Mouse (Mus musculus) 416B (cell line): ENCODE results near the gene Grm8.

Experiments
- DNase-seq: peaks from one replicate; pipeline ENCODE4 v3.0.0; 2011; ENCODE audit warnings: low read depth

The Grm8 gene

DNA sequence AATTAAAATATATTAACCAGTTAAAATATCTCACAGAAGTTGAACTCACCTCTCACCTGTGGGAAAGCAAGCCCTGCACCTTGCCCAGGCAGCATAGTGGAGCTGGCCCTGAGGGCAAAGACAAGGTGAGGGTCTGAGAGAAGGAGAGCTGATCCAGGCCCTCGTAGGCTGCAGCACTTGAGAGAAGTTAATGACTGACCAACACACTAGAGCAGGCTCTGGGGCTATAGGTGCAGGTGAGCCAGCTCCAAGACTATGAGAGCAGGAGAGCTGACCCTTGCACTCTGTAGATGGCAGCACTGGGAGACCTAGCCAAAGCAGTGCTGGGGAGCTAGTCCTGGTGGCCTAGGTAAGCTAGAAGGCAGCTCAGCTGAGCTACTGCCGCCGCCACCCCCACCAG is 499.1 kb downstream of the Grm8 start:
- no peak for DNase-seq

- no peak for DNase-seq
These were observed 517.5 kb downstream of the Grm8 start for GRCm38 (mm10) chr6:27617472-27617871.

GRCm38 (mm10) chr6:27580485-27580884 is 554.5 kb downstream of the Grm8 start:
- no peak for DNase-seq

GRCm38 (mm10) chr6:27545516-27545915 is 589.5 kb downstream of the Grm8 start:
- DNase-seq: no peak

GRCm38 (mm10) chr6:27517620-27518019 is 617.4 kb downstream of the Grm8 start:
- DNase-seq: no peak

GRCm38 (mm10) chr6:27460998-27461397 is 674.0 kb downstream of the Grm8 start:
- DNase-seq: no peak

DNA sequence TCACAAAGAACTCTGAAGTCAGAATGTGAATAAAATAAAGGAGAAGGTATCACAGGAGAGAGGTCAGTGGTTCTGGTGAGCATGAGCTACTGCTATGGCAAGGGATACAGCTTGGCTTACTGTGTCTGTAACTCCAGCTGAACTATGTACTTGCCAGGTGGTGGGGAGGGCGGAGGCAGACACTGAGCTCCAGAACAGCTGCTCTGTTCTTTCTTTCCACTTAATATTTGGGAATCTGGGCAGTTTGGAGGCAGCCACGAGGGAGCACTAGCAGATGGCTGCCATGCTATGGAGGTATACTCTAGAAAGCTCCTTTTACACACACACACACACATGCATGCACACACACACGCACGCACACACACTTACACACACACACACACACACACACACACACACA is 726.5 kb downstream of the Grm8 start:
- DNase-seq: no peak

DNA sequence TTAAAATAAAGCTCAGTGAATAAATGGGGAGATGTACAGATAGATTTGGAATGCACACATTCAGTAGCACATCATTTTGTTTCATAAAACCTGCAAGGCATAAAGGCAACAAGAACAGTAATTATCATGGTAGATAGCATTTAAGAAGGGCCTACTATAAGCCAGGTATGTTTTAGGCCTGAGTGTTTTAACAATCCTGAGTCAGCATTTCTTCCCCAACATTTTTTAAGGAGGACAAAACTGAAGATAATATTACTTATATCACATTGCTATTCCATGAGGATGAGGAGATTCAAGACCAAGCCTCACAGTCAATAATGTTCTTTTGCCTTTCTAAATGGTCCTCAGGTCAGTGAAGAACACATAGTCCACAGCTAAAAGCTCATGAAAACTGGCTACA is 762.6 kb downstream of the Grm8 start:
- no peak for DNase-seq

DNA sequence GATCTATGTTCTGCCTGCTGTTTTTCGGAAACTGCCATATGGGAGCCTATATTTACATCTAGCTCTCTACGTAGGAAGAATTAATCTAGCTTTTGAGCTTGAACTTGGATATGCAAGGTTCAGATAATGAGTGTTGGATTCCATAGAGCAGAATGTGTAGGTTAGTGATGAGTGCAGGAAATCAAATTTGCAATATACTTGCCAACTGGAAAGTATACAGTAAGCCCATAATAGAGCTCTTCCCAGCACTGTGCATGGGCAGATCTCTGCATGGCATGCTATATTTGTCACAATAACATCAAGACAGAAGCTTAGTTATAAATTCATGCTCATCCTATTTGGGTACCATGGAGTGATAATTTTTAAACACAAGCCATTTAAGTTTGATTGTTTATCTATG is 763.9 kb downstream of the Grm8 start:
- DNase-seq: no peak

DNA sequence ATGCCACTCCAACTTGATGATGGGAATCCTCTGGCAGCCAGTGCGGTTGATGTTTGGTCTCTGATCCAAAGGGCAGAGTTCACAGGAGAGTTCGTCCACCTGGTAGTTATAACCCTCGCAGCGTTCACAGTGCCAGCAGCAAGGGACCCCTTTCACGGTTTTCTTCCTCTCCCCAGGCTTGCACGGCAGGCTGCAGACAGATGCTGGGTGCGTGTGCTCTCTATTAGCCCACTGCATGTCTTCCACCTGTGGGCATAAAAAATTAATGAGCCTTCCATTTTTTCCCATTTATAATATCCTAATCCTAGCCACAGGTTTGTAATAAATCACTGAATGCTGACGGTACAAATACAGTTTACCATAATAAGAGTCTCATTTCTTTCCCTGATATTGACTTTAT is 771.2 kb downstream of the Grm8 start:
- no peak for DNase-seq

DNA sequence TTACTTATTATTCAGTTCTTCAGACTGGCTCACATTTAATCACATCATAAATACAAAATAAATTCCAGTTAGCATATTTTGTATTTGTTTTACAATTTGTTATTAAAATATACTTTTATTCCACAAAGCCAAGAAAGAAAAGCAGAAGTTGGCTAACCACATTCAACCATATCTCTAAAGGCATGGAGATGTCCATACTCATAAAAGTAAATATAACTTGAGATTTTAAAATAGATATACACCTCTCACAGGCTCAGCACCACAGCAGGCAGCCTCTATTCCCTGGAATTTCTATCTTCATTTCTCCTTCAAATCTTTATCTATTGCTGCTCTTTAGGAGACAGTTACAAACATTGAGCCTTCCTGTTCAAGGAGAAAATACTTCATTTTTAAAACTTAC is 774.5 kb downstream of the Grm8 start:
- no peak for DNase-seq

DNA sequence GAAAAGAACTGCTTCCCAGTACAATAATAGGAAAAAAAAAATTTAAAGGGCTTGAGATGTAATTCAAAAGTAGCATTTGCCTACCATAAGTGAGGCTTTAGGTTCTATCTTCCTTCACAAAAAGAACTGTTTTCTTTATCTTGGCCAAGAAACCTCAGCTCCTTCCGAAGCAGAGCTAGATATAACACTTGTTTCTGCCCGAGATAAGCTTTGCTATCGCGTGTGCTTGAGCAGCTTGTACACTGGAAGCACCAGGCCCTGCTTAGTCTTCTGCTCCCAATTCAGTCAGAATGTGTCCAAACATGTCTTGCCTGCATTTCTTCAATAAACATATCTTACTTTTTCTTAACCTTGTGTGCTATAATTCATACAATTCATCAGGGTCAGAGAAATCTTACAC is 783.8 kb downstream of the Grm8 start:
- no peak for DNase-seq

DNA sequence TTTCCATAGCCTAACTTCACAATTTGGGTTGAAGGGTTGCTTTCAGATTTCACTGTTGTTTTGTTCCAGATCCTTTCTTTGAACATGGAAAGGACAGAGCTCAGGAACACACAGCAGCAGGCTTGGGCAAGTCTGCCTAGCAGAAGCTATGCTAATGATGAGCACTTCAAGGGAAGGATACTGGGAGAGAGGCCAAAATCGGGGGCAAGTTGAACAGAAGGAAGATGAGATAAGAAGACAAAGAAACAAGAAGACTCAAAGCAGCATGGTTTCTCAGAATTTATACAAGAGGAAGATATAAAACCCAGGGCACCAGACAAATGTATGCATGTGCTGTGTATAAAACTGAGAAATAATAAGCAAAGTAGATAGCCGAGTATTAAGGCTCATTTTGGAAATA is 786.7 kb downstream of the Grm8 start:
- no peak for DNase-seq

DNA sequence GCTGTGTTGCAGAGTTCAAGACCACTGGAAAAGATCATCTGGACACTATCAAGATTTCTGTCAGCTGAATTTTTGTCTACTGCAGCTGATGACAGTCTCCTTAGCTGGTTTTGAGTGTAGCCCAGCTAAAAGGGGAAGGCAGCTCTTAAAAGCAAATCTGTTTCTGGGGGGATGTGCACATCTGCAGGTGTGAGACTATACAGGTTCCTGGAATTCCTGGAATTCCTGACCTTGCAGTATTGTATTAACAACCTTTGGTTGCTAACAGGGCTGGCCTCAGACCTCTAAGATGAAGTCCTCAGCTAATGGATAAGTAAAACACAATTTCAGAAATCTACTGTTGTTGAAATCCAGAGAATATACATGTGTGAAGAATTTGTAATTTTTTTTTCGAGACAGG is 788.7 kb downstream of the Grm8 start:
- no peak for DNase-seq

- DNase-seq: no peak
These were observed 794.8 kb downstream of the Grm8 start for GRCm38 (mm10) chr6:27340131-27340530.

DNA sequence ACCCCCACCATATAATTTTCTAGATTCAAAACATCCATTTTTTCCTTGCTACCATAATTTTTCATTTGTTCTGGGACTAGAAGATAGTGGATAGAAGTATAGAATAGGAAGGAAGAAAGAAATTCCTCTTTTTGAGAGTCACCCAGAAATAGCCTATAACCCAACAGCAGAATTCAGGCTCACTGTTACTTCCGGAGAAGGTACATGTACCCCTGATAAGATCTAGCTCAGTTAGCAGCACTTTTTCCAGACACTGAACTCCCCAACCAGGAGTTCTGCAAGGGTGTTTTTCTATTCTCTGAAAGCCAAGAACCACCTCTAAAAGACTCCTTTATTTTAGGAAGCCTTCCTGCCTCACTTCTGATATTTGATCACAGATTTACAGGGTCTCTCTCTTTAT is 816.4 kb downstream of the Grm8 start:
- no peak for DNase-seq

GRCm38 (mm10) chr6:27317422-27317821 is 817.6 kb downstream of the Grm8 start:
- no peak for DNase-seq

DNA sequence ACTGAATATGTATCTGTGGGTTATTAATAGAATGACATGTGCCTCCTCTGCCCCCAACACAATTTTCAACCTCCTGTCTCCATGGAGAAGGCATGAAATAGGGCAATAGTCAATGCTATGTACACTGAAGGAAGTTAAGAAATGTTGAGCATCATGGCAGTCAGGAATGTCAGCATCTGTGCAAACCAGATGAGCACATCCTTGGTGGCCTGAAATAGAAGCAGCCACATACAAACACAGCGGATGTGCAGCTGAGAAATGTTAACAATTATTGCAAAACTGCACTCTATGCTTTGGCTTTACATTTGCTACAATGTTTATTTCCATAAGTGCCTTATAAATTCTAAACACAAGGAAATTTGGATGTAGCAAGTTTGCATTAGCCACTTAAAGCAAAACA is 819.0 kb downstream of the Grm8 start:
- DNase-seq: no peak

- no peak for DNase-seq
These were observed 820.5 kb downstream of the Grm8 start for GRCm38 (mm10) chr6:27314273-27315009.

DNA sequence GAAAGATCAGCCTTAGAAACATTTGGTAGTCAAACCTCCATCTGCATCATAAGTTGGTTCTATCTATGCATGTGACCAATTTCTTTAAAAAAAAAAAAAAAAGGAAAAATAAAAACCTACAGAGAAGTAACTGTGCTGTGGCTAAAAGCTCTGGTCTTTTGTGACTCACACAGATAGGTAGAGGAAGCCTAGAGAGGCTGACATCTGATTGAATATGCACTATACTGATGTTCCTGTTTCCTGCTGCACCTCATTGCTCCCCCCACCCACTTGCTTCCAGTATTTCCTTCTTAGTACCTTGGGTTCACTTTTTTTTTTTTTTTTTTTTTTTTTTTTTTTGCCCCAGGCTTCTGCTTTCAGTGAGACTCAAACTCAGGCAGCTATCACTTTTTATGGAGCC is 824.6 kb downstream of the Grm8 start:
- DNase-seq: no peak

DNA sequence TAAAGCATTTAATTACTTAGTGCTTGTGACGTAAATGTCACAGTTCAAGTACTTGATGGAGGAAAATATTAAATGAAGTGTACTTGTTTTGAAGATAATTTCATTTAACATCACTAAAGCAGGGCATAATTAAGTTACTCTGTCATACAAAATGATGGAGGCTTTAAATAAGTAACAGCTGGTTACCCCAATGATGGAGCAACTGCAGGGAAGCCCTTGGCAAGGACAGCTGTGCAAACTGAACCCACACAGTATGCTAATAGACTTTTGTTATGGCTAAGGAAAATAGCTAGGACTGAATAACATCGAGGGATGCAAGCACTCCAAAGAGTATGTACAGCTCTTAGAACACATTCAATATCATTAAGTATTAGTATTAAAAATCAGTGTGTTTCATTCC is 829.6 kb downstream of the Grm8 start:
- no peak for DNase-seq

DNA sequence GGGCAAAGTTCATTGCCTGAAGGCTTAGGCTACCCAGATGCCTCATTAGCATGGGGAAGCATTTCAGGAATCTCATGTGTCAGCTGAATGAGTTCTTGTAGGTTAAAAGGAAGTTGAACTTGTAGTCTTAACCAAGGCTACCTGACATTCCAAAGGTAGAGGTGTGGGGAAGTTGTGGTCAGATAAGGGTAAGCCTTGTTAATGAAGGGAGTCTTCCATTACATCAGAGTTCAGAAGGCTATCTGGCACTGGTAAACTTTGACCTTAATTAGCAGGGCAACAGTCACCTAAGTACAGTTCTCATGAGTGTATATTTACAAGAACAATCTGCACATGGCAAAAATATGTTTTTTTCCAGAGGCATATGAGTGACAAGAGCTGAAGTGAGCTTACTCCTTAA is 870.0 kb downstream of the Grm8 start:
- DNase-seq: no peak

GRCm38 (mm10) chr6:27262611-27263010 is 872.4 kb downstream of the Grm8 start:
- no peak for DNase-seq

DNA sequence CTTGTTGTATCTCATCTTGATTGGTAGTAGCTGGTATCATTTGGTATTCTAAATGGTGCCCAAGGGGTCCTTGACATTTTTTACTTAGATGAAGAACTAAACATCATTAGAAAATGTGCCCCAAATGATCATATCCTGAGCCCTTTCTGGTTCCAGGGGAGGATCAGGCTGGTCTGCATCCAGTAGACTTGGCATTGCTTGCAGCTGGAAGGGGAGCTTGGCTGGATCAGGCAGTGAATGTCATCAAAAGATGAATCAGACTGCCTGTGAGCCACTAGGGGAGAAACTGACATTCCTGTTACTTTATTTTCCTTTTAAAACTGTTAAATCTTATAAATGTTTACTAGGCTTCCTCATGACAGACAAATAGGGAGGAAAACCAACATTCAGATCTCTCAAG is 894.6 kb downstream of the Grm8 start:
- no peak for DNase-seq

GRCm38 (mm10) chr6:27239968-27240367 is 895.0 kb downstream of the Grm8 start:
- no peak for DNase-seq
